Mouse (Mus musculus) embryonic facial prominence, embryonic 14.5 days (tissue): Measurements from ENCODE around the gene Limch1. TPM values are rescaled to one million over a fixed set of nuclear protein-coding genes. Genes with fewer than 3 reads are reported as not detected.

Experiments
- ATAC-seq: fragments of 200-750 bp; cut with Nextera tagmentation; 2 replicates; pipeline ENCODE4 v1.8.0; 2017; ENCODE audit warnings: low read depth, moderate number of reproducible peaks, moderate TSS enrichment
- DNase-seq: peaks from one replicate; pipeline ENCODE4 v3.0.0-alpha.2; 2015; ENCODE audit warnings: low spot score
- H3K27ac ChIP-seq: fragments of 300-500 bp; sonication (generic); replicated peaks from 2 replicates; pipeline ENCODE4 v1.5.1; 2014; ENCODE audit warnings: low read depth, mild to moderate bottlenecking, low read length, moderate library complexity
- H3K27me3 ChIP-seq: fragments of 300-500 bp; sonication (generic); replicated peaks from 2 replicates; pipeline ENCODE4 v1.6.1; 2014; ENCODE audit warnings: low read length; ENCODE audit not compliant: control insufficient read depth, insufficient read depth
- H3K36me3 ChIP-seq: fragments of 300-500 bp; sonication (generic); 2 replicates; pipeline ENCODE4 v1.6.1; 2014; ENCODE audit warnings: low read length, mixed read lengths; ENCODE audit not compliant: control insufficient read depth, insufficient read depth
- H3K4me1 ChIP-seq: fragments of 300-500 bp; sonication (generic); 2 replicates; pipeline ENCODE4 v1.6.1; 2014; ENCODE audit warnings: antibody characterized with exemption, low read length; ENCODE audit not compliant: control insufficient read depth, insufficient read depth
- H3K4me2 ChIP-seq: fragments of 300-500 bp; sonication (generic); 2 replicates; pipeline ENCODE4 v1.6.1; 2014; ENCODE audit warnings: low read depth, mild to moderate bottlenecking, low read length, moderate library complexity, mixed read lengths
- H3K4me3 ChIP-seq: fragments of 300-500 bp; sonication (generic); 2 replicates; pipeline ENCODE4 v1.5.1; 2014; ENCODE audit warnings: low read depth, mild to moderate bottlenecking, low read length
- H3K9ac ChIP-seq: fragments of 300-500 bp; sonication (generic); 2 replicates; pipeline ENCODE4 v1.6.1; 2014; ENCODE audit warnings: low read depth, mild to moderate bottlenecking, low read length, moderate library complexity, mixed read lengths
- H3K9me3 ChIP-seq: fragments of 300-500 bp; sonication (generic); 2 replicates; pipeline ENCODE4 v1.6.1; 2016; ENCODE audit warnings: low read length; ENCODE audit not compliant: control insufficient read depth
- WGBS: fragments of 180-500 bp; shearing (Covaris S2); extraction: QIAGEN DNeasy Blood & Tissue Kit; methylation state at CpG from one replicate; pipeline ENCODE4 v1.1.7; 2014; 5-methylcytosine and 5-hydroxymethylcytosine counted together
- polyA plus RNA-seq: library from polyadenylated mRNA; unstranded; fragments of >200 nt; fragmentation: Nextera tagmentation; extraction: Ambion mirVana; gene quantifications from 2 replicates; pipeline ENCODE4 v1.2.1, GENCODE M21; 2014

Limch1 gene
- polyA plus RNA-seq, 1 experiment from 2014 or later: 71.1 TPM

DNA sequence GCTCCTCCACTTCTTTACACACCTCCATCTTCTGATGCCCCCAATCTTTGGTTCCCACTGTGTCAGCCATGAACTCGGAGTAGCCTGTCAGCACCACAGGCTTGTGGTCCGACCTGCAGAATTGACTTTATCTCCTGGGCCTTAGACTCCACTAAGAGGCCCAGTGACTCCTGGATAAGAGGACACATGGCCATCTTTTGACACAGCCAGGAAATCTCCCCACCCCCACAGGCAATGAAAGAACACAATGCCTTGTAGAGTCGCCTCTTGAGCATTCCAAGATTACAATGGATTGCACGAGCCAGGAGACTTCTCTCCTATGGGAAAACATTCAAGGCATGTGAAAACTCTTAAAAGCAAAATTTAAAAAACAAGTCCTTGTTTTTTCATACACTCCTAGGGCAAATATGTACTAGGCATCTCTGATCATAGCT lies 30.1 kb upstream of the Limch1 start:
- Histone ChIP-seq H3K4me1 (peaks cover 5% of the 10 kb centered on the region; the same call in 1 of the 2 replicates), H3K27ac (no peak overlapping the region), H3K4me3 (no peak overlapping the region), H3K9me3 (no peaks in the 10 kb centered on the region), H3K27me3 (no peaks in the 10 kb centered on the region), H3K4me2 (no peak overlapping the region), H3K36me3 (no peaks in the 10 kb centered on the region), H3K9ac (no peak overlapping the region)
- ATAC-seq (no peak), DNase-seq (no peak)
- 57% methylated on average over 4 of the region's 4 CpGs for WGBS

DNA sequence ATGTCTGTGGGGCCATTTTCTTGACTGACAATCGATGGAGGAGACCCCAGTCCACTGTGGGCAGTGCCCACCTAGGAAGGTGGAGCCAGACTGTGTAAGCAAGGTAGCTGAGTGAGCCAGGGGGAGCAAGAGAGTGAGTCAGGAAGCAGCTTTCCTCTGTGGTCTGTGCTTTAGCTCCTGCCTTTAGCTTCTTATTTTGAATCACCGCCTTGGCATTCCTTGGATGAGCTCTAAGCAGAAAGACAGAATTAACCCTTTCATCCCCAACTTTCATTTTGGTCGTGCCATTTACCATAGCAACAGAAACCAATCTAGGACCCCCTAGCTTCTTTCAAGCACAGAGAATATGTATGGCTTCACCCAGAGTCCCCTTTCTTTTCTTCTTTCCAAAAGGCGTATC lies 27.7 kb upstream of the Limch1 start:
- no peak overlapping the region for H3K27ac ChIP-seq
- DNase-seq (peak; percentile 38), ATAC-seq (no peak)
- no peak overlapping the region for H3K4me2 ChIP-seq
- no peaks in the 10 kb centered on the region for H3K27me3 ChIP-seq
- H3K9me3 ChIP-seq: no peaks in the 10 kb centered on the region
- no peak overlapping the region for H3K9ac ChIP-seq
- H3K4me1 ChIP-seq: peaks cover 17% of the 10 kb centered on the region; the same call in 1 of the 2 replicates
- H3K4me3 ChIP-seq: no peak overlapping the region
- H3K36me3 ChIP-seq: no peaks in the 10 kb centered on the region
- WGBS: 36% methylated on average over 4 of the region's 4 CpGs

DNA sequence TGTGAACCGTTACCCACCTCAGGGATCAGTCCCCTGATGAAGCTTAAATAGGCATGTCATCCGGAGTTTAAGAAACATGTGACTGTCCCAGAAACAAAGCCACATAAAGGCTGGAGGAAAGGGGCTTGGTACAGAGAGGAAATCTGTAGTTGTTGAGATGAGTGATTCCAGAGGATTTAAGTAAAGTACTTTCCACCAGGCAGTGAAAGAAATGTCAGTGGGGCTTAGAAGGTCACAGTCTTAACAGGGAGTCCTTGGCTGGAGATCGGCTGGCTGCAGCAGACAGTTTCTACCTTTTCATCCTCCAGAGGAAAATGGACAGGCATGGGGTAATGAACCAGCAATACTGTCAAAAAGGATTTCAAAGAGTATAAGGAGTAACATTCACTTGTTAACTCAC lies 27.2 kb upstream of the Limch1 start:
- WGBS: 22% methylated on average over 3 of the region's 3 CpGs
- Histone ChIP-seq H3K27me3 (no peaks in the 10 kb centered on the region), H3K36me3 (no peaks in the 10 kb centered on the region), H3K4me1 (peaks cover 21% of the 10 kb centered on the region), H3K27ac (no peak overlapping the region), H3K9me3 (no peaks in the 10 kb centered on the region), H3K9ac (no peak overlapping the region), H3K4me3 (no peak overlapping the region), H3K4me2 (no peak overlapping the region)
- ATAC-seq (no peak), DNase-seq (no peak)

DNA sequence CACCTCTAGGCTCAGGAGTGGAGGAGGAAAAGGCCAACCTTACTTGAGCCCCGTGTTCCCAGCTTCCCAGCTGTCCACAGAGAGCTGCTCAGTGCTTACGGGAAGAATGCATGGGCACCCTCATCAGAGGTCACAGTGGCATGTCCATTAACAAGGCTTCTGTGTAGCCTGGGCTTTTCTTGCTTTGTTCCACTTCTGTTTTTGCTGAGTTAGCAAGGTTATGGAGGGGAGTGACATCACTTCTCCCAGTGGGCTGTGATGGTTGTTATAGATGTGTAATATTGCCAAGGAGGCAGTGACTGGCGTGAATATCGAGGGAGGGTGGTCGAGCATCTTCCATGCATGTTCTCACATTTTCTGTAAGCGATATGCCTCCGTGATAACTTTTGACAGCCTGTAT lies 26.7 kb upstream of the Limch1 start:
- Histone ChIP-seq H3K4me1 (peaks cover 25% of the 10 kb centered on the region), H3K27me3 (no peaks in the 10 kb centered on the region)

DNA sequence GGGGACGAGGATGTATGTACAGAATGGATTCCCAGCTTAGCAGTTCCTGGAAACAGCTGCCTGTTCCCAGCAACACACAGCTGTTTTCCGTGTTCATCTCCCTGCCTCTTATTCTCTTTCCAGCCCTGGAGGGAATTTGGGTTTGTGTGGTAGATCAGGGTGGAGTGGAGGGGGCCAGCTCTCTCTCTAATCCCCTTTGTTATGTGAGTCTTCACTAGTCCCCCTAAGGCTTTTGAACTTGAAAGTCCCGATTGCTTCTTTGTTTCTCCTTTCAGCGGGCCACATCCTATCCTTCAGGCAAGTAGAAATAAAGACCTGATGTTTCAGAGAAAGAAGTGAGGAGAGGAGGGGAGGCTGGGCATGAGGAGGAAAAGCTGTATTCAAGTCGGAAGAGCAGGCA lies 24.7 kb upstream of the Limch1 start:
- Histone ChIP-seq H3K4me1 (peaks cover 27% of the 10 kb centered on the region), H3K4me2 (no peak overlapping the region), H3K27ac (0 out of 2 replicates have a peak overlapping the region, but pooled peaks have one; percentile 25), H3K27me3 (no peaks in the 10 kb centered on the region), H3K36me3 (no peaks in the 10 kb centered on the region), H3K4me3 (no peak overlapping the region), H3K9me3 (no peaks in the 10 kb centered on the region), H3K9ac (no peak overlapping the region)
- WGBS: 9% methylated on average over 5 of the region's 5 CpGs
- DNase-seq: peak; percentile 54
- ATAC-seq: peak; percentile 53

More for the DNA sequence above, 26.7 kb upstream of the Limch1 start:
- WGBS: 67% methylated on average over 7 of the region's 7 CpGs
- Histone ChIP-seq H3K27ac (no peak overlapping the region), H3K4me3 (no peak overlapping the region), H3K36me3 (no peaks in the 10 kb centered on the region), H3K4me2 (no peak overlapping the region), H3K9ac (no peak overlapping the region), H3K9me3 (no peaks in the 10 kb centered on the region)
- no peak for ATAC-seq
- no peak for DNase-seq

DNA sequence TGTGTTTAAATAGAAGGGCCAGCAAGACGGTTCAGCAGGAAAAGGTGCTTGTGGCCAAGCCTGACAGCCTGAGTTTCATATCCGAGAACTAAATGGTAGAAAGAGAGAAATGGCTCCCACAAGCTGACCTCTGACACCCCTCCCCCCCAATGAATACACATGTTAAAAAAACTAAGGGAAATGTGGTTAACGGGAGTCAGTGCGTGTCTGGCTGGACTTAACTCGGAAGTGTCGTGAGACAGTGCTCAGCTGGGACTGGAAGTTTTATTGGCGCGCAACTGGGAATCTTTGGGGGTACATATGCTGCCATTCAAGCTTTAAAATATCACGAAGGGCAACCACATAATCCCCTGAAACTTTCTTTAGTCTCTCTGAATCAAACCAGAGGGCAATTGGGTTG lies 23.0 kb upstream of the Limch1 start:
- H3K36me3 ChIP-seq: no peaks in the 10 kb centered on the region
- H3K27me3 ChIP-seq: no peaks in the 10 kb centered on the region
- peak overlapping the region; percentile 49; the same call in 1 of the 2 replicates for H3K27ac ChIP-seq
- no peaks in the 10 kb centered on the region for H3K9me3 ChIP-seq
- WGBS: 65% methylated on average over 9 of the region's 9 CpGs
- H3K4me1 ChIP-seq: peaks cover 27% of the 10 kb centered on the region
- ATAC-seq: no peak
- H3K4me2 ChIP-seq: no peak overlapping the region
- DNase-seq: no peak
- no peak overlapping the region for H3K4me3 ChIP-seq
- H3K9ac ChIP-seq: no peak overlapping the region

DNA sequence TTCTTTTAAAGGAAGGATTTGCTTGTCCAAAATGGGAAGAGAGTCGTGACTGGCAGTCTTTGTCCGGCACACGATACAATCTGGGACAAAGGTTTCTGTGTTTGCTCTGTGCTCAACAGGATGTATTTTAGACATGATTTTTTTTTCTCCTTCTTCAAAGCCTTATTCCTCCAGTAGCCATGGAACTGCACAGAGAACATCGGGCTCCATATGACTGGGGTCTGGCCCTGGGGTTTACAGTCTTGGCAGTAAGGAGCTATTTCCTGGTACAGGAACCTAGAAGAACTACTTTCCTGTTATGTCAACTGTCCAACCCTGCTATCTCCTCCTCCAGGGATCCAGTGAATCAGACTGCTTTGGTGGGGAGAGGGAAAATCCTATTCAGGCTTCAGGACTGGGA lies 22.6 kb upstream of the Limch1 start:
- H3K4me2 ChIP-seq: no peak overlapping the region
- no peak overlapping the region for H3K9ac ChIP-seq
- H3K9me3 ChIP-seq: no peaks in the 10 kb centered on the region
- H3K27me3 ChIP-seq: no peaks in the 10 kb centered on the region
- peak; percentile 41 for DNase-seq
- H3K4me3 ChIP-seq: no peak overlapping the region
- WGBS: 41% methylated on average over 4 of the region's 4 CpGs
- peak; percentile 24; the same call in 1 of the 2 replicates for ATAC-seq
- peaks cover 27% of the 10 kb centered on the region for H3K4me1 ChIP-seq
- H3K27ac ChIP-seq: peak overlapping the region; percentile 59
- no peaks in the 10 kb centered on the region for H3K36me3 ChIP-seq

DNA sequence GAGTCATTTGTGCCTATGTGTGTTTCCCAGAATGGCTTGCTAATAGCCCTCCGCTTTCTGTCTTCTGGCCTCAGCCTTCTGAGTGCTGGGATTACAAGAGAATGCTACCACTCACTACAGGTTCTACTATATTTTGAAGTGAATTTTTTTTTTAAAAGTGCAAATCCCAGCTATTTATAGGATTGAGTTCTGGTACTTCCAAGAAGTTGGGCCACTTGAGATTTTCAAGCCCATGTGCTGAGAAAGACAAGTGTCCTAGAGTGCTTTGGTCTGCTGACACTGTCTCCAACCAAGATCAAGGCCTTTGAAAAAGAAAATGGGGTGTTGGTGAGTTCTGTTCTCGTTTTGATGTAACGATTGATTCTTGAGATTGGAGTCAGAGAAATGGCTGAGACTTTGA lies 22.0 kb upstream of the Limch1 start:
- Histone ChIP-seq H3K9ac (no peak overlapping the region), H3K4me3 (no peak overlapping the region), H3K27me3 (no peaks in the 10 kb centered on the region), H3K4me2 (no peak overlapping the region), H3K27ac (peak overlapping the region; percentile 59; the same call in 1 of the 2 replicates), H3K36me3 (no peaks in the 10 kb centered on the region), H3K4me1 (peaks cover 24% of the 10 kb centered on the region), H3K9me3 (no peaks in the 10 kb centered on the region)
- DNase-seq: no peak
- ATAC-seq: no peak
- 84% methylated on average over 3 of the region's 3 CpGs for WGBS

DNA sequence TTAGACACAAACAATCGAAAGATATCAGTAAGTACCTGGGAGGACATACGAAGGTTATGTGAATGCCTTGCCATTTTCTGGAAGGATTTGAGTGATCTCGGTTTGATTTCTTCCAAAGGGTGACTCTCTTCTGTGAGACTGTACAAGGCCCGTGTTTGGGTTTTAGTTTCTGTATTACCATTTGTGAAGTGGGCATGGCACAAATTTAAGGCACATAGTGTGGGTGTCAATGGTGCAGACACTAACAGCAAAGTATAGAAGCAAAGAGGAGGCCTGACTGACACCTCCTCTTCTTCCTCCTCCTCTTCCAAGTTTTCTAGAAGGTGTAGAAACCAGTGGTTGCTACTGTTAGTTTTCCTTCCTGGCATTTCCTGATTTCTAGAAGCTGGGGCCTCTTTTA lies 16.3 kb upstream of the Limch1 start:
- WGBS: 87% methylated on average over 4 of the region's 4 CpGs
- ATAC-seq (no peak), DNase-seq (no peak)
- no peaks in the 10 kb centered on the region for H3K27me3 ChIP-seq
- no peaks in the 10 kb centered on the region for H3K36me3 ChIP-seq
- no peak overlapping the region for H3K4me3 ChIP-seq
- H3K4me2 ChIP-seq: no peak overlapping the region
- H3K9ac ChIP-seq: no peak overlapping the region
- H3K27ac ChIP-seq: no peak overlapping the region
- H3K4me1 ChIP-seq: no peaks in the 10 kb centered on the region
- no peaks in the 10 kb centered on the region for H3K9me3 ChIP-seq
